Mouse (Mus musculus) stomach, embryonic 15.5 days (tissue): ENCODE measurements at regions not wholly inside any gene's neighbourhood (a gene's known extent, or its start where the extent isn't known, plus 50 kb on each side); places are given as distances from the start of the nearest gene placed in this dataset.

Experiments
- ATAC-seq: fragments of 200-750 bp; cut with Nextera tagmentation; 2 replicates; pipeline ENCODE4 v1.8.0; 2017; ENCODE audit warnings: low read depth, moderate number of reproducible peaks, moderate TSS enrichment; ENCODE audit not compliant: insufficient read depth, low FRiP score
- H3K27ac ChIP-seq: fragments of 300-500 bp; sonication (generic); 2 replicates; pipeline ENCODE4 v1.5.1; 2015; ENCODE audit warnings: mild to moderate bottlenecking, inconsistent platforms
- H3K27me3 ChIP-seq: fragments of 300-500 bp; sonication (generic); replicated peaks from 2 replicates; pipeline ENCODE4 v1.6.1; 2015; ENCODE audit warnings: inconsistent platforms
- H3K36me3 ChIP-seq: fragments of 300-500 bp; sonication (generic); 2 replicates; pipeline ENCODE4 v1.6.1; 2015; ENCODE audit warnings: inconsistent platforms
- H3K4me1 ChIP-seq: fragments of 300-500 bp; sonication (generic); 2 replicates; pipeline ENCODE4 v1.6.1; 2015; ENCODE audit warnings: inconsistent platforms
- H3K4me2 ChIP-seq: fragments of 300-500 bp; sonication (generic); 2 replicates; pipeline ENCODE4 v1.6.1; 2015; ENCODE audit warnings: mild to moderate bottlenecking, inconsistent platforms
- H3K4me3 ChIP-seq: fragments of 300-500 bp; sonication (generic); replicated peaks from 2 replicates; pipeline ENCODE4 v1.5.1; 2015; ENCODE audit warnings: inconsistent platforms
- H3K9ac ChIP-seq: fragments of 300-500 bp; sonication (generic); 2 replicates; pipeline ENCODE4 v1.6.1; 2015; ENCODE audit warnings: inconsistent platforms
- H3K9me3 ChIP-seq: fragments of 300-500 bp; sonication (generic); 2 replicates; pipeline ENCODE4 v1.6.1; 2016; ENCODE audit warnings: inconsistent platforms
- WGBS: fragments of 180-500 bp; shearing (Covaris S2); methylation state at CpG from one replicate; pipeline ENCODE4 v1.1.7; 2015; 5-methylcytosine and 5-hydroxymethylcytosine counted together

DNA sequence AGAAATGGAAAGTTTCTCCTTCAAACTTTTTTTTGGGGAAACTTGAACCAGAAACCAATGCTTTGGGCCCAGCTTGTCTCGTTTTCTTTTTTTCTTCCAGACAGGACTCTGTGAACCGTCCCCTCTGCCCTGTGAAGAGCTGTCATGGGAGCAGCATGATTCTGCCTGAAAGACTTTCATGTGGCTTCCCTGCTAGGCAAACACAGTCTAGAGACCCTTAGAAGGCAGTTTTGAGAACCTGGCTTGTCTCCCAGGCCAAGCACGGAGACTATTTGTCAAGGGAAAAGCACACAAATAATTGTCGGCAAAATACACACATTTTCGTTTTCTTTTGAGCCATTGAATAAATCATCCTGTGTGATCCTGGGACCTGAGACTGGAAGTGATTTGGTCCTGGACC, 228.7 kb downstream of the Opa1 start:
- Histone ChIP-seq H3K4me1 (peaks cover 16% of the 10 kb centered on the region), H3K4me2 (no peak overlapping the region), H3K4me3 (no peak overlapping the region), H3K27ac (peak overlapping the region; percentile 62), H3K36me3 (no peaks in the 10 kb centered on the region), H3K27me3 (no peaks in the 10 kb centered on the region; the same call in 1 of the 2 replicates), H3K9ac (no peak overlapping the region), H3K9me3 (no peaks in the 10 kb centered on the region)
- WGBS: 17% methylated on average over 5 of the region's 5 CpGs
- no peak for ATAC-seq

GRCm38 (mm10) chr16:29808851-29809250, 229.7 kb downstream of the Opa1 start:
- WGBS: 65% methylated on average over 4 of the region's 4 CpGs
- Histone ChIP-seq H3K4me2 (no peak overlapping the region), H3K27ac (no peak overlapping the region), H3K27me3 (no peaks in the 10 kb centered on the region; the same call in 1 of the 2 replicates), H3K4me1 (peaks cover 25% of the 10 kb centered on the region), H3K36me3 (no peaks in the 10 kb centered on the region), H3K9me3 (no peaks in the 10 kb centered on the region), H3K9ac (no peak overlapping the region), H3K4me3 (no peak overlapping the region)
- ATAC-seq: no peak

DNA sequence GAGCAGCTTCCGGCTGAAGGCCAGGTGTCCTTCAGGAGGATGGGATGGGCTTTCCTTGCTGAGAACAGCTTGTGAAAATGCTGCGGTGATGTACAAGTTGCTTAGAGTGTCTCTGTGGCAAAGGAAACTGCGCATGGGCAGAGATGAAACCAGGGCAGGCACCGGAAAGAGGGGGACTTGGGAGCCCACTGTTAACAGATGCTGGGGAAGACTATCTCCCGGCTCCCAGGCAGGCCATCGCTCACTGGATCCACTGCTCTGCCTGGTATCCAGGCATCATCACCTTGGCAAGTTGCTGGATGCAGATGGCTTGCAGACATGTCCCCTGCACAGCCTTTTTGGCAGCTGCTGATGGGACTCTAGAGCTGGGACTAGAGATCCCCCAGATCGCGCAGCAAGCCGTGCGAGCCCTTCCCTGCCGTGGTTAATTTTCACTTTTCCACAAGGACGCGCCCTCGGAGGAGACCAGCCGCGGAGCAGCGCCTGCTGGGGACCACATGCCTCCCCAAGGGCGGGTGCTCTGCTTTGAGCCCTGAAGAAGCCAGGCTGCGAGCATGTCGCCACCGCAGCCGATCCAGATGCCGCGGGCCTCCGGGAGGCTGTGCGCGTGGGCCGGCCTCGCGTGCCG, 234.4 kb downstream of the Opa1 start:
- H3K4me3 ChIP-seq: peak overlapping the region; percentile 47
- no peaks in the 10 kb centered on the region for H3K36me3 ChIP-seq
- H3K9ac ChIP-seq: peak overlapping the region; percentile 47
- no peaks in the 10 kb centered on the region; the same call in 1 of the 2 replicates for H3K27me3 ChIP-seq
- peak; percentile 42 for ATAC-seq
- H3K4me2 ChIP-seq: peak overlapping the region; percentile 92
- H3K4me1 ChIP-seq: peaks cover 40% of the 10 kb centered on the region
- H3K9me3 ChIP-seq: no peaks in the 10 kb centered on the region
- peak overlapping the region; percentile 88 for H3K27ac ChIP-seq
- 2% methylated on average over 31 of the region's 31 CpGs for WGBS

DNA sequence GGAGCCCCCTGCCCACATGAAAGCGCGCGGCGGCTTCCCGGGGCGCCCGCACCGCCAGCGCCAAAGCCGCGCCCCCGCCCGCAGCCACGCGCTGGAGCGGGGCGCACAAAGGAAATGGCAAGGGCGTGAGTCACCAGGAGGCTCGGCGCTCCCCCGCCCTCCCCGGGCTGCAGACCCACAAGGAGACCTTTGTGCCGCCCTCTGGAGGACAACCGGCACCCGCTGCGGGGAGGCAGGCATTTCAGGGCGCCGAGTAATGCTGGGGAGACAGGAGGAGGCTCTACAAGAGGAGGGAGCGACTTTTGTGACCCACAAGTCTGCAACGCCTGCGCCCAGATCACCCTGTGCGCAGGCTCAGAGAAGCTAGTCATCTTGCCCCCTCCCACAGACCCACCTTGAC, 234.9 kb downstream of the Opa1 start:
- H3K4me2 ChIP-seq: peak overlapping the region; percentile 92
- 2% methylated on average over 31 of the region's 32 CpGs for WGBS

DNA sequence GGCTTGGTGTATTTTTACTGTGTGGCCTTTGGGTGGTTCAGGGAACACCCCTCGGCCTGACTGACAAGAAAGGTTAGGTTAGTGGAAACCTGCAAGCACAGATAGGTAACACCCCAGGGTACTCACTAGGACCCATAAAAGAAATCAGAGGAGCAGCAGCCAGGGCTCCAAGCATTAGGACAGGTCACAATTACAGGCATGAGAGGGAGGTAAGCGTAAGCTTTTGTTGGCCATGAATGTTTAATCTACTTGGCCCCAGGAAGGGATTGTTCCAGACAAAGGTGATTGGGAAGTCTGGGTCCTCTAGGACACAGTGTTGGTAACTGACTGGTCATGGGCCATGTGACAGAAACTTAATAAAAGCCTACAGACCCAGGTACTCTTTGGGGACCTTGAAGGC, 235.5 kb downstream of the Opa1 start:
- Histone ChIP-seq H3K4me3 (no peak overlapping the region), H3K4me2 (peak overlapping the region; percentile 92), H3K4me1 (peaks cover 39% of the 10 kb centered on the region), H3K27ac (peak overlapping the region; percentile 88), H3K9me3 (no peaks in the 10 kb centered on the region), H3K27me3 (no peaks in the 10 kb centered on the region), H3K36me3 (no peaks in the 10 kb centered on the region), H3K9ac (no peak overlapping the region)
- 59% methylated on average over 2 of the region's 2 CpGs for WGBS
- ATAC-seq: no peak

More for the DNA sequence above, 234.9 kb downstream of the Opa1 start:
- peak; percentile 81 for ATAC-seq
- Histone ChIP-seq H3K36me3 (no peaks in the 10 kb centered on the region), H3K9me3 (no peaks in the 10 kb centered on the region), H3K9ac (peak overlapping the region; percentile 47), H3K4me3 (peak overlapping the region; percentile 47), H3K27me3 (no peaks in the 10 kb centered on the region), H3K4me1 (peaks cover 39% of the 10 kb centered on the region), H3K27ac (peak overlapping the region; percentile 88)

GRCm38 (mm10) chr16:29815200-29815599, 236.1 kb downstream of the Opa1 start:
- Histone ChIP-seq H3K4me2 (no peak overlapping the region), H3K27ac (peak overlapping the region; percentile 88), H3K36me3 (no peaks in the 10 kb centered on the region), H3K4me1 (peaks cover 39% of the 10 kb centered on the region), H3K9me3 (no peaks in the 10 kb centered on the region), H3K9ac (no peak overlapping the region), H3K4me3 (no peak overlapping the region), H3K27me3 (no peaks in the 10 kb centered on the region)
- ATAC-seq: no peak
- WGBS: 72% methylated on average over 2 of the region's 2 CpGs

DNA sequence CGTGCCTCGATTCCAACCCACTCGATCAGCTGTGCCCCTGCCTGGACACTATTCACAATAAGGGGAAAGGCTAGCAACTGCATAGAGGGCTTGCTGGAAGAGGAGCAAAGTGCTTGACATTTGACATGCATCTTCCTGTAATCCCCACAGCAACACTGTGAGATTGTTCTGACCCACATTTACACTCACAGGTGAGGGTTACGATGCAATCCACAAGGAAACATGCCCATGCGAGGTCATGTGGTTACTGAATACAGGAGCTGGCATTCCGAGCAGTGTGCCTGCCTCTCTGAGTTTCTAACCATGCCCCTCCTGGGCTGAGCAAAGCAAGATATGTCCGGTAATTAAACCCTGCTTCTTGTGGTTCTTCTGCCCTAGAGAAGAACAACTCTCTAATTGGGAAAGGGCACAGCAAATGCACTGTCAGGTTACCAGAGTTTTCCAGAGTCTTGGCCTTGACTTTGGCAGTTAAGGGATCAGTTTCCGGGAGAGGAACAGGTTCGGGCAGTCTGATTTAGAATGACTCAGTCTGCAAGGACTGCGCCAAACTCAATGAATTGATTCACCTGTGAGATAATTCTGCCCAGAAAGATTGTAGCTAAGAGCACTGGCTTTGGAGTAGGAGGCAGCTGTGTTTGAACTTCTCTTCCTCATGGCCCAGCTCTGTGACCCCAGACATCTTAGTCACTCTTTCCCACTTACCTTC, 236.7 kb downstream of the Opa1 start:
- no peaks in the 10 kb centered on the region for H3K27me3 ChIP-seq
- no peak overlapping the region for H3K4me3 ChIP-seq
- no peak overlapping the region for H3K4me2 ChIP-seq
- H3K9ac ChIP-seq: no peak overlapping the region
- peaks cover 39% of the 10 kb centered on the region for H3K4me1 ChIP-seq
- ATAC-seq: no peak
- 76% methylated on average over 10 of the region's 10 CpGs for WGBS
- H3K9me3 ChIP-seq: no peaks in the 10 kb centered on the region
- H3K36me3 ChIP-seq: no peaks in the 10 kb centered on the region
- peak overlapping the region; percentile 88 for H3K27ac ChIP-seq

GRCm38 (mm10) chr16:29816681-29817369, 237.7 kb downstream of the Opa1 start:
- H3K4me2 ChIP-seq: no peak overlapping the region
- ATAC-seq: no peak
- no peaks in the 10 kb centered on the region for H3K36me3 ChIP-seq
- 47% methylated on average over 10 of the region's 10 CpGs for WGBS
- no peak overlapping the region for H3K9ac ChIP-seq
- peak overlapping the region; percentile 68 for H3K27ac ChIP-seq
- H3K27me3 ChIP-seq: no peaks in the 10 kb centered on the region
- H3K9me3 ChIP-seq: no peaks in the 10 kb centered on the region
- no peak overlapping the region for H3K4me3 ChIP-seq
- H3K4me1 ChIP-seq: peaks cover 39% of the 10 kb centered on the region

DNA sequence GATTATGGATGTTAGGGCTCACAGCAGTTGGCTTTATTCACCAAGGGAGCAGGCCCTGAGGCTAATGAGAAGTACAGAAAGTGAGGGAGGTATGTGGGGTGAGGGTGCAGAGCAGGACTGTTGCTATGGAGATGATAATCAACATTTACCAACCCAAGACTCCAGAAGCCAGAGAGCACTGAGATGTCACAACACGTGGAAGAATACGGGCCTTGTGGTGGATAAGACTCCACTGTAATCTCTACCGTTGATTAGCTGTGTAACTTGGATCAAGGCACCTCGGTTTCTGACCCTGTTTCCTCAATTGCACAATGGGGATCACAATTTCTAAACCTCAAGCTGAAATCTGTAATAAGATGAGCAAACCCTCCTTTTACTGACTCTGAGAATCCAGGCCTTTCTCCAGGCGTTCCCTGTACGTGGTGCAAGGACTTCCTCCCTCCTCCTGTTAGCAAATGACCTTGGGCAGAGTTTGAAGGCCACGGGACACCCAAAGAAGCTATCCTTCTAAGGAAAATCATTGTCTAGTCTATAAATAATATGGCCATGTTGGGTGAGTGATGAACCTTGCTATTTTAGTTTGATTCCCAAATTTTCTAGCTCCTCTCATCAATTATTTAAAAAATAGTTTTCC, 239.8 kb downstream of the Opa1 start:
- Histone ChIP-seq H3K9me3 (no peaks in the 10 kb centered on the region), H3K9ac (no peak overlapping the region), H3K27ac (peak overlapping the region; percentile 48; the same call in 1 of the 2 replicates), H3K36me3 (no peaks in the 10 kb centered on the region), H3K27me3 (no peaks in the 10 kb centered on the region), H3K4me3 (no peak overlapping the region), H3K4me1 (peaks cover 36% of the 10 kb centered on the region), H3K4me2 (no peak overlapping the region)
- WGBS: 60% methylated on average over 7 of the region's 7 CpGs
- ATAC-seq: no peak

GRCm38 (mm10) chr16:29820704-29821103, 241.6 kb downstream of the Opa1 start:
- H3K4me3 ChIP-seq: no peak overlapping the region
- 78% methylated on average over 9 of the region's 9 CpGs for WGBS
- no peaks in the 10 kb centered on the region for H3K9me3 ChIP-seq
- H3K36me3 ChIP-seq: no peaks in the 10 kb centered on the region
- H3K4me2 ChIP-seq: no peak overlapping the region
- no peak overlapping the region for H3K27ac ChIP-seq
- H3K9ac ChIP-seq: no peak overlapping the region
- no peak for ATAC-seq
- H3K4me1 ChIP-seq: peaks cover 25% of the 10 kb centered on the region
- H3K27me3 ChIP-seq: no peaks in the 10 kb centered on the region

GRCm38 (mm10) chr16:29822110-29822509, 242.1 kb upstream of the Hes1 start:
- Histone ChIP-seq H3K9me3 (no peaks in the 10 kb centered on the region), H3K4me3 (no peak overlapping the region), H3K4me1 (peaks cover 15% of the 10 kb centered on the region), H3K4me2 (no peak overlapping the region), H3K27ac (no peak overlapping the region; the same call in 1 of the 2 replicates), H3K36me3 (no peaks in the 10 kb centered on the region), H3K9ac (no peak overlapping the region), H3K27me3 (no peaks in the 10 kb centered on the region)
- 50% methylated on average over 7 of the region's 7 CpGs for WGBS
- ATAC-seq: no peak
